Mouse (Mus musculus) kidney, embryonic 14.5 days (tissue): ENCODE results near the gene Cachd1. TPM values are rescaled to one million over a fixed set of nuclear protein-coding genes. Genes with fewer than 3 reads are reported as not detected.

Experiments
- ATAC-seq: fragments of 200-750 bp; cut with Nextera tagmentation; 2 replicates; pipeline ENCODE4 v1.8.0; 2017; ENCODE audit warnings: moderate number of reproducible peaks, mild to moderate bottlenecking, moderate TSS enrichment, moderate library complexity; ENCODE audit not compliant: low FRiP score, low TSS enrichment
- H3K27ac ChIP-seq: fragments of 300-500 bp; sonication (generic); 2 replicates; pipeline ENCODE4 v1.5.1; 2014; ENCODE audit warnings: low read depth, mild to moderate bottlenecking, low read length, moderate library complexity, mixed read lengths
- H3K27me3 ChIP-seq: fragments of 300-500 bp; sonication (generic); 2 replicates; pipeline ENCODE4 v1.6.1; 2014; ENCODE audit warnings: mild to moderate bottlenecking, low read length; ENCODE audit not compliant: control insufficient read depth, insufficient read depth
- H3K36me3 ChIP-seq: fragments of 300-500 bp; sonication (generic); 2 replicates; pipeline ENCODE4 v1.6.1; 2014; ENCODE audit warnings: low read length, mixed read lengths; ENCODE audit not compliant: control insufficient read depth, insufficient read depth
- H3K4me1 ChIP-seq: fragments of 300-500 bp; sonication (generic); 2 replicates; pipeline ENCODE4 v1.6.1; 2014; ENCODE audit warnings: low read length, mixed read lengths; ENCODE audit not compliant: control insufficient read depth, insufficient read depth
- H3K4me2 ChIP-seq: fragments of 300-500 bp; sonication (generic); replicated peaks from 2 replicates; pipeline ENCODE4 v1.6.1; 2014; ENCODE audit warnings: low read depth, mild to moderate bottlenecking, low read length
- H3K4me3 ChIP-seq: fragments of 300-500 bp; sonication (generic); 2 replicates; pipeline ENCODE4 v1.5.1; 2014; ENCODE audit warnings: mild to moderate bottlenecking, low read length
- H3K9ac ChIP-seq: fragments of 300-500 bp; sonication (generic); 2 replicates; pipeline ENCODE4 v1.6.1; 2014; ENCODE audit warnings: low read depth, mild to moderate bottlenecking, low read length, moderate library complexity
- H3K9me3 ChIP-seq: fragments of 300-500 bp; sonication (generic); 2 replicates; pipeline ENCODE4 v1.6.1; 2016; ENCODE audit warnings: low read length; ENCODE audit not compliant: control insufficient read depth
- WGBS: fragments of 180-500 bp; shearing (Covaris S2); extraction: QIAGEN DNeasy Blood & Tissue Kit; methylation state at CpG from one replicate; pipeline ENCODE4 v1.1.7; 2014; 5-methylcytosine and 5-hydroxymethylcytosine counted together
- polyA plus RNA-seq: library from polyadenylated mRNA; unstranded; fragments of >200 nt; fragmentation: Nextera tagmentation; extraction: Ambion mirVana; gene quantifications from 2 replicates; pipeline ENCODE4 v1.2.1, GENCODE M21; 2014

The Cachd1 gene
- polyA plus RNA-seq, 1 experiment from 2014 or later, result 25.0 TPM

- peaks cover 2% of the 10 kb centered on the region for H3K9me3 ChIP-seq
- 88% methylated on average over 4 of the region's 4 CpGs for WGBS
Observed at GRCm38 (mm10) chr4:101017806-101018205, 241.3 kb downstream of the Cachd1 start.

GRCm38 (mm10) chr4:101020596-101020995 is 244.1 kb downstream of the Cachd1 start, which contains the start of gene Gm10577:
TSS of gene Gm10577 (minus strand) at chr4:101020696.
- no peak within 1 kb of the TSS for H3K4me2 ChIP-seq
- ATAC-seq, result no peak
- no peak within 1 kb of the TSS for H3K27ac ChIP-seq
- H3K36me3 ChIP-seq, result no peaks in the 10 kb centered on the region
- H3K9ac ChIP-seq, result no peak within 1 kb of the TSS
- no peaks in the 10 kb centered on the region for H3K27me3 ChIP-seq
- WGBS, result 78% methylated on average over 4 of the region's 4 CpGs
- H3K4me1 ChIP-seq, result no peaks in the 10 kb centered on the region
- no peak within 1 kb of the TSS for H3K4me3 ChIP-seq
- peaks cover 8% of the 10 kb centered on the region for H3K9me3 ChIP-seq

More at GRCm38 (mm10) chr4:101017806-101018205, 241.3 kb downstream of the Cachd1 start:
- Histone ChIP-seq H3K9ac (no peak overlapping the region), H3K4me1 (no peaks in the 10 kb centered on the region), H3K36me3 (no peaks in the 10 kb centered on the region), H3K27me3 (no peaks in the 10 kb centered on the region), H3K4me2 (no peak overlapping the region), H3K4me3 (no peak overlapping the region), H3K27ac (no peak overlapping the region)
- no peak for ATAC-seq

- Histone ChIP-seq H3K4me1 (no peaks in the 10 kb centered on the region), H3K36me3 (no peaks in the 10 kb centered on the region), H3K27me3 (no peaks in the 10 kb centered on the region), H3K9me3 (peaks cover 8% of the 10 kb centered on the region), H3K4me3 (no peak overlapping the region), H3K4me2 (no peak overlapping the region), H3K27ac (no peak overlapping the region), H3K9ac (no peak overlapping the region)
- WGBS, result 74% methylated on average over 5 of the region's 5 CpGs
- no peak for ATAC-seq
Observed at GRCm38 (mm10) chr4:101026566-101026965, 250.1 kb downstream of the Cachd1 start.

- Histone ChIP-seq H3K9me3 (peaks cover 8% of the 10 kb centered on the region), H3K4me1 (no peaks in the 10 kb centered on the region), H3K4me3 (no peak overlapping the region), H3K27ac (no peak overlapping the region), H3K27me3 (no peaks in the 10 kb centered on the region), H3K36me3 (no peaks in the 10 kb centered on the region), H3K9ac (no peak overlapping the region), H3K4me2 (no peak overlapping the region)
- ATAC-seq, result no peak
- 79% methylated on average over 2 of the region's 2 CpGs for WGBS
Observed at GRCm38 (mm10) chr4:101026995-101027394, 250.5 kb downstream of the Cachd1 start.

GRCm38 (mm10) chr4:101027852-101028411 is 251.5 kb downstream of the Cachd1 start:
- Histone ChIP-seq H3K9ac (no peak overlapping the region), H3K36me3 (no peaks in the 10 kb centered on the region), H3K4me1 (no peaks in the 10 kb centered on the region), H3K4me3 (no peak overlapping the region), H3K27ac (no peak overlapping the region), H3K9me3 (peaks cover 5% of the 10 kb centered on the region), H3K27me3 (no peaks in the 10 kb centered on the region), H3K4me2 (no peak overlapping the region)
- ATAC-seq, result no peak
- WGBS, result 87% methylated on average over 9 of the region's 9 CpGs

GRCm38 (mm10) chr4:101033047-101033446 is 256.6 kb downstream of the Cachd1 start:
- H3K9ac ChIP-seq, result no peak overlapping the region
- H3K9me3 ChIP-seq, result no peaks in the 10 kb centered on the region
- no peaks in the 10 kb centered on the region for H3K36me3 ChIP-seq
- no peak for ATAC-seq
- WGBS, result 74% methylated on average over 3 of the region's 3 CpGs
- H3K4me1 ChIP-seq, result no peaks in the 10 kb centered on the region
- H3K4me3 ChIP-seq, result no peak overlapping the region
- H3K4me2 ChIP-seq, result no peak overlapping the region
- no peak overlapping the region for H3K27ac ChIP-seq
- H3K27me3 ChIP-seq, result no peaks in the 10 kb centered on the region

GRCm38 (mm10) chr4:101035131-101035530 is 258.7 kb downstream of the Cachd1 start:
- 78% methylated on average over 5 of the region's 5 CpGs for WGBS
- H3K27ac ChIP-seq, result no peak overlapping the region
- H3K9me3 ChIP-seq, result no peaks in the 10 kb centered on the region
- no peaks in the 10 kb centered on the region for H3K36me3 ChIP-seq
- no peak for ATAC-seq
- H3K9ac ChIP-seq, result no peak overlapping the region
- no peak overlapping the region for H3K4me2 ChIP-seq
- no peaks in the 10 kb centered on the region for H3K27me3 ChIP-seq
- no peaks in the 10 kb centered on the region for H3K4me1 ChIP-seq
- H3K4me3 ChIP-seq, result no peak overlapping the region

GRCm38 (mm10) chr4:101037156-101037555 is 260.7 kb downstream of the Cachd1 start:
- H3K4me3 ChIP-seq, result no peak overlapping the region
- no peaks in the 10 kb centered on the region for H3K36me3 ChIP-seq
- H3K9ac ChIP-seq, result no peak overlapping the region
- H3K9me3 ChIP-seq, result no peaks in the 10 kb centered on the region
- ATAC-seq, result no peak
- H3K27ac ChIP-seq, result no peak overlapping the region
- H3K27me3 ChIP-seq, result no peaks in the 10 kb centered on the region
- 39% methylated on average over 7 of the region's 7 CpGs for WGBS
- H3K4me2 ChIP-seq, result no peak overlapping the region
- no peaks in the 10 kb centered on the region for H3K4me1 ChIP-seq

GRCm38 (mm10) chr4:101043691-101044090 is 267.2 kb downstream of the Cachd1 start:
- no peaks in the 10 kb centered on the region for H3K27me3 ChIP-seq
- no peak overlapping the region for H3K27ac ChIP-seq
- H3K36me3 ChIP-seq, result no peaks in the 10 kb centered on the region
- no peak overlapping the region for H3K4me2 ChIP-seq
- H3K9me3 ChIP-seq, result no peaks in the 10 kb centered on the region
- no peak overlapping the region for H3K4me3 ChIP-seq
- no peaks in the 10 kb centered on the region for H3K4me1 ChIP-seq
- H3K9ac ChIP-seq, result no peak overlapping the region
- ATAC-seq, result no peak
- WGBS, result 69% methylated on average over 2 of the region's 2 CpGs
